Mouse (Mus musculus) G1E (cell line): Measurements from ENCODE around the gene Ssrp1.

Experiments used
- CTCF ChIP-seq: IDR thresholded peaks from 2 replicates; pipeline ENCODE4 v1.5.1; 2012; ENCODE audit warnings: low read depth, low read length, inconsistent platforms, mixed read lengths
- GATA1 ChIP-seq: IDR thresholded peaks from 2 replicates; pipeline ENCODE4 v1.6.1; 2012; ENCODE audit warnings: borderline replicate concordance, low read length, inconsistent platforms, mixed read lengths
- GATA2 ChIP-seq: IDR thresholded peaks from 2 replicates; pipeline ENCODE4 v1.6.1; 2012; ENCODE audit warnings: low read depth, low read length, inconsistent platforms, borderline replicate concordance
- POLR2AphosphoS5 ChIP-seq: IDR thresholded peaks from 2 replicates; pipeline ENCODE4 v1.6.1; 2012; ENCODE audit warnings: low read depth, low read length, inconsistent platforms; ENCODE audit not compliant: insufficient replicate concordance
- TAL1 ChIP-seq: conservative IDR thresholded peaks from 2 replicates; pipeline ENCODE4 v1.6.1; 2012; ENCODE audit warnings: low read depth, low read length, inconsistent platforms, mixed read lengths

DNA sequence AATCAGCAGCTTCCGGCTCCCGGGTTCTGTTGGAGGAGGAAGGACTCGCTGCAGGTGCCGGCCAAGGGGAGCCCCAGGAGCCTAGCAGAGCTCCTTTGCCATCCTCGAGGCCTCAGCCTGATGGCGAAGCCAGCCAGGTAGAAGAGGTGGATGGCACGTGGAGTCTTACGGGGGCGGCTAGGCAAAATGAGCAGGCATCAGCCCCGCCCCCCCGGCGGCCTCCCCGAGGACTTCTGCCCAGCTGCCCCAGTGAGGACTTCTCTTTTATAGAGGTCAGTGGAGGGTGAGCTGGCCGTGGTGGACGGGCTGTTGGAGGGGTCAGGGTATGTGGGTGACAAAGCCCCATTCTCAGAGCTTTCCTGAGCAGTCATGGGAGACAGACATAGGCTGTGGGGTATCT lies 33.1 kb downstream of the Ssrp1 start:
- TF ChIP-seq CTCF (no peak), TAL1 (no peak), GATA1 (no peak), POLR2AphosphoS5 (no peak), GATA2 (no peak)
